Mouse (Mus musculus) embryo, embryonic 9.5 days (tissue): Measurements from ENCODE around the gene Olfr1180.
"Not testable (repeated sequence)": the region's sequence is repeated elsewhere in the genome, so short reads cannot be mapped to it uniquely, and the experiment has no call there.

Source experiments
- DNase-seq: peaks from one replicate; pipeline ENCODE4 v3.0.0-alpha.2; 2017; ENCODE audit errors: extremely low spot score

Olfr1180 gene

GRCm38 (mm10) chr2:88419051-88419450 is at the start of gene Olfr1180:
Gene Olfr1180 (minus strand): TSS chr2:88419151.
- DNase-seq: no peak

- not testable (repeated sequence) for DNase-seq
These were observed 35.6 kb upstream of the Olfr1180 start, which contains the start of gene Olfr1183 for GRCm38 (mm10) chr2:88454567-88454966. Gene Olfr1183 (plus strand): TSS chr2:88454867.

- no peak for DNase-seq
These were observed 30.1 kb upstream of the Olfr1180 start, which contains the start of gene Gm13757 for GRCm38 (mm10) chr2:88449031-88449430. Gene Gm13757 (minus strand): TSS chr2:88449131.

GRCm38 (mm10) chr2:88426071-88426470 is 7.1 kb upstream of the Olfr1180 start, which contains the start of gene Olfr1181:
Gene Olfr1181 (minus strand): TSS chr2:88426171.
- DNase-seq: no peak

- DNase-seq: no peak
These were observed 12.6 kb downstream of the Olfr1180 start, which contains the start of gene Olfr1179 for GRCm38 (mm10) chr2:88406353-88406752. Gene Olfr1179 (minus strand): TSS chr2:88406453.

- no peak for DNase-seq
These were observed 32.2 kb downstream of the Olfr1180 start, which contains the start of gene Olfr1178 for GRCm38 (mm10) chr2:88386762-88387161. Gene Olfr1178 (plus strand): TSS chr2:88387062.
